Mouse (Mus musculus) MEL-GATA-1-ER (cell line): ENCODE measurements around the gene Ccl8.

ENCODE experiments used
- DNase-seq: peaks from one replicate; pipeline ENCODE4 v3.0.0-alpha.2; 2012; ENCODE audit warnings: low read depth; ENCODE audit errors: extremely low read depth

The Ccl8 gene

DNA sequence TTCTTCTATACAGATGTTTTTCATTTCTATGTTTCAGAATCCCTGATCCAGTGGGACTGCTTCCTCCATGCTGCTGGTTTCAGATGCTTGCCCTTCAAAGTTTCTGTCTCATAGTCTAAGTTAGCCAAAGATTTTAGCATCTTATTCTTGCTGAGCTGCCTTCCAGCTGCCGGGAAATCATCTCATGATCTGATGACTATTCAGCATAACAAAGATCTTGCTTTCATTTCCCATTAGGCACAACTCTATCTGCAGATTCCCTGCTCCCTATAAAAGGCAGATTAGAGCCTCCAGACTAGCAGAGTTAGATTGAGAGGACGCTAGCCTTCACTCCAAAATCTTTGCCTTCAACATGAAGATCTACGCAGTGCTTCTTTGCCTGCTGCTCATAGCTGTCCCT lies at the start of gene Ccl8:
Ccl8 (plus strand) TSS at position 301 of the 400 bp plus-strand sequence.
- no peak for DNase-seq

DNA sequence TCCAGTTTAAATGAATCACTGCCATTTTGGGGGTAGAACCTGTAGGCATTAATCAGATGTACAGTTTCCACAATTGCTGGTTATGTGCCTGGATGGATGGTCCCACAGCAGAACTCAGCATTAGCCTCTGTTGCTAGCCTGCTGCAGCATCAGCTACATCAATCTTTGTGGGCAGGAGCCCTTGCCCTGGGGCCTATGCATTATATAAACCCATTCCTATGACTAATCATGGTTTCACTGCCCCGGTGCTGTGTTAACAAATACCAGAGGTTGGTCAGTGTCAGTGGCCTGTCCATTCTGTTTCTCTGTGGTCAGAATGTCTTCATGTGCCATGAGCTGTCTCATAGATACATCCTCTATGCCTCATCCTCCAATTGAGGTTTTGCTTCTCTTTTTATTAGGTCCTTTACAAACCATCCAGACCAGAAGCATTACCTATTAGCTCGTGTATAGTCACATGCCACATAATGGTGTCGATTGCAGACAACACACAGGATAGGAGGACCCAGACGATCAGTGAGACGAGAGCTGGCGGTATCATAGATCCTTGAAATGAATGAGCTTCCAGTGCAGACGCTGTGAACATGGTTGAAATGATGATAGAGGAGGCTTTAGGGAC lies 47.9 kb upstream of the Ccl8 start:
- DNase-seq, result no peak

DNA sequence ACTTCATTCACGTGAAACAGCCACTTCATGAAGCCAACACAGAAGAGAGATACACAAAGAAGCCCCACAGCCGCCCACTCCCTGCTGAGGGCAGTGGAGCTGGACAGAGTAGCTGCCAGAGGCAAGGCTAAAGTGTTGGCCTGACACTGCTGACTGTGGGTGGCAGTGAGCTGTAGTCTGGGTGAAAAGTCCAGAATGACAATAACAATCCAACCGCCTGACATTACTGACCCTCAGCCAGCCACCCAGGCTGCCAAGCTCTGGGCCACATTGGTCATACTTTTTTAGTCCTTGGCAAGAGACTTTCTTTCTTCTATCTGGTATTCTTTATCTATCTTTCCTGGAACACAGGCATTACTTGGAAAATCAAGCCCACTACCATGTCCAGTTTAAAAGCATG lies 43.9 kb upstream of the Ccl8 start:
- no peak for DNase-seq

DNA sequence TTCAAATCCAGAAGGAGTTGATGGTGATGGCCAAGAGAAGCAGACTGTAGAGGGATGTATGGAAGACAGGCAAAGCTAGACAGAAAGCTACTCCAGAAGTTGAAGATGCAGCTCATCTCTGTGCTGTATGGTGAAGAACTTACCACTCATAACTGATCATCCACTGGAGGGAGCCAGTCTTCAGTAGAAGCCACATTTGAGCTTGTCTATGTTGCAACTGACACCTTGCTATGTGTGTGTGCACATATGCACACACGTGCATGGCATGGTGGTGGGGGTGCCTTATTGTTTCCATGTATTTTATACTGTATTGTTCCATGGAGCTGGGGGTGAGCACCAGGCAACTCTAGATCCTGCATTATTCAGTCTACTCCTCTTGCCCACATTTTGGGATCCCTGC lies 42.6 kb upstream of the Ccl8 start:
- DNase-seq, result no peak

DNA sequence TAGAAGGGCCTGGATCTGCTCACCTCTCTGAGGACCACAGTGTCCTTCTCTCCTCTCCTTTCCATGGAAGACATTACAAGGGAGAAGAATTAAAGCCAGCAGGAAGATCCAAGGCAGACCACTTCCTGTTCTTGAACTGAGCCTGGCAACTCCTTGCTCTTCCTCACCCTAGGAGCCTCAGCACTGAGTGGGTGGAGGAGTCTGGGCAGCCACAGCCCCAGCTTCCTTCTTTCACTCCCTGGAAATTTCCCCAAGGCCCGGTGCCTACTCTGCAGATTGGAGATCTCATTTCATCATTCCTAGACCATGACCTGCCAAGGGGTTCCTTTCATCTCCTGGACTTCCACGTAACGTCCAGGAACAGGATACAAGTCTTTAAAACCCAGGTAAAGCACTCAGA lies 42.0 kb upstream of the Ccl8 start:
- no peak for DNase-seq

DNA sequence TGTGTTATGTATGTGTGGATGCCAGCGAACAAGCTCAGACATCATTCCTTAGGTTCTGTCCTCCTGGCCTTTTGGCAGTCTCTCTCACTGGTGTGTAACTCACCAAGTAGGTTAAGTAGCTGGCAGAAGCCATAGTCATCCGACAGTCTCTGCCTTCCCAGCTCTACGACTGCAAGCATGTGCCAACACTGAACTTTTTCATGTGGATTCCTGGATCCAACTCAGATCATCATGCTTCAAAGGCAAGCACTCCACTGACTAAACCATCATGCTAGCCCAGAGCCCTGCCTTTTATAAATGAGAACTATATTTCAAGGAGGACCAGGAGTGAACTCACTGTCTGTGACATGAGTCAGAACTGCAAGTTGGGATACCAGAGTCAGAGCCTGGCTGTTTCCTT lies 41.3 kb upstream of the Ccl8 start:
- no peak for DNase-seq

DNA sequence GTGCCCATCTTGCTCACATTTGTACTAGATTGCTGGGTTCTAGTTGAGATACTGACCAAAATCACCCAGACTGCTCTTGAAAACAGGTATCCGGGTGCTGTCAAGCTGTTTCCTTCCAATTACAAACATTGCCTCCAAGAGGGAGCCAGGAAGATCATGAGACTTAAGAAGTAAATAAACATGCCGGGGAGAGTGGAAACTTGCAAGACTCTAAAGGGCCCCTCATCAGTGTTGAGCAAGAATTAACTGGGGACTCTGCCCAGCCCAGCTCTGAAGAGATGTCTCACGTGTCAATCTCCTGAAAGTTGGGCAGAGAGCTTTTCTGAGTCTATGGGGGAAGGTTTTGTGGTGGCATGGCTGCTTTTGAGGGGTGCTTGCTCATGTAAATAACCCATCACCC lies 38.0 kb upstream of the Ccl8 start:
- DNase-seq, result no peak

DNA sequence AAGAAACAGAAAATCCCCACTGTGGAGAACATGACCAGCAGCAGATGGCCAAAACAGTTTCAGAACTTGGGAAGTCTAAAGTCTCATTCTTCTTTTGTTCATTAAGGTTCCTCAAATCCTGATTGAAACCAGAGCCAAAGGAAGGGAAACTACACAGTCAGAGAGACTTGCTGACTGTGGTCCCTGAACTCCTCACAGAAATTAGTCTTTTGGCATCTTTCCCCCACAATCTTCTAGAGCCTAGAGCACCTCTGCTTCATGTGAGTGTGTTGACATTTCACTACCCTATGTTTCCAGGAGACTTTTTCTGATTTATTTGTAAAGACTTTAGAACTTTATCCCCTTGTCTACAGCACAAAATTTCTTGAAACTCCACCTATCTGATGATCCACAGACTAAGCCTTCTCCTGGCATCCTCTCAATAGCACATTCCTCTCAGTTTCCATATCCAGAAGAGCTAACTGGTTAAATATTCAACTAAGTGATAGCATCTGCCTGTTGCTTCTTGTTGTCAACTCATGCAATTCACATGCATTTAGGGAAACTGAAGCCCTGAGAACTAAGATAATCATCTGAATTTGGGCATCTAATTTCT lies 36.8 kb upstream of the Ccl8 start:
- DNase-seq, result no peak

DNA sequence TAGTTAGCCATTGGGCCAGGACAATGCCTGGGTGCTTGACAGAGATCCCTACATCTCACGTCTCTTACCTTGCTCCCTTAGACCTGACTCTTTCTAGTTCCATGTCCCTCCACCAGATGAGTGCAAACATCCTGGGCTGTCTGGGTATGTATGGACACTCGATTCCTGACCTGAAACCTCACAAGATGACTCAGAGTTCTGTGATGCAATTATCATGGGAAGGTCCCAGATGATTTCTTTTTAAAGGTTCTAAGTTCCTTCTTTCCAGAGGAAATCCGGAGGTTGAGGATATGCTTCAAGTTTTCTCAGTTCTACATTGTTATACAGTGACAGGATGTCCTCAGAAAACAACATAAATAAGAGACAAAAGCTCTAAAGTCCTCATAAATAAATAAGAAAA lies 34.1 kb upstream of the Ccl8 start:
- DNase-seq, result no peak

DNA sequence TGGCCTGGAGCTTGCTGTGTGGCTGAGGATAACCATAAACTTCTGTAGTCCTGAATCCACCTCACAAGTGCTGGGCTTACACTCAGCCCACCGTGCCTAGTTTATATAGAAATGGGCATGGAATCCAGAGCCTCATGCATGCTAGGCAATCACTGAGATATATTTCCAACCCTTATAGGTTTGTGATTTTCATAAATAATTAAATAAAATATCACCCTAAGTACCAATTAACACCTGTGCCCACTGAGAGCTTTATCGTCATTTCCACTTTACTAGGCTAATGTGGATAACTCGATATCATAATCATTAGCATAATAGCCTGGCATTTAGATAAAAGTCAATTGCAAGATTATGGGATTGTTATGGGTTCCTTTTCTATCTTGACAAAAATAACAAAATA lies 30.6 kb upstream of the Ccl8 start:
- DNase-seq, result no peak

DNA sequence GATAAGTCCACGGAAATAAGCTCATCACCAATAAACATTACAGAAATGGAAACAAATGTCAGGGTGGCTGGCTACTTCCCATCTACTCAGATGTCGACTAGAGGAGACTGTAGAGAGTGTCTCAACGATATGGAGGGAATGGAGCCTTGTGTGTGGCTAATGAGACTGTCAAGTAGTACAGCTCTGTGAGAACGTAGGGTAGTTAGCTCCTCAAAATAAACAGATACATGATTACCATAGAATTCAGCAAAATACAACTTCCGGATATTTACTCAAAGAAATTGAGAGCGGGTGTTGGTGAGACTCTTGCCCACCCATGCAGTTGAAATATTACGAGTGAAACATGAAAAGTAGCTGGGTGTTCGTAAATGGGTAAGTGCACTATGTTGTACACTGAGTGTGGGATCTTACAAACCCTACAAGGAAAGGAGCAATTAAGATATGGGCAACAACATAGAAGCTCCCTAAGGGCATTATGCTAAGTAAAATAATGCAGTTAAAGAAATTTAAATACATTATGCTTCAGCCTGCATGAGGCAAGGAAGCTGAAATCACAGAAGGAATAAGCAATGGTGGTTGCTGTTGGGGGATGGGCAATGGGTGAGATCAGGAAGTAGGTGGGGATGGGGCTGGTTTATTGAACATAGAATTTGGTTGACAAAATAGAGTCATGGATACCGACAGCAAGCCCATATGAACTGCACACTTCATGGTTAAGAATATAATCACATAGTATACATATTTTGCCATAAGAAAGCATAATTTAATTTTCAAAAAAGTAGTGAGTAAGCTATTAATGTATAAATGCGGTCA lies 15.3 kb upstream of the Ccl8 start:
- DNase-seq, result no peak

DNA sequence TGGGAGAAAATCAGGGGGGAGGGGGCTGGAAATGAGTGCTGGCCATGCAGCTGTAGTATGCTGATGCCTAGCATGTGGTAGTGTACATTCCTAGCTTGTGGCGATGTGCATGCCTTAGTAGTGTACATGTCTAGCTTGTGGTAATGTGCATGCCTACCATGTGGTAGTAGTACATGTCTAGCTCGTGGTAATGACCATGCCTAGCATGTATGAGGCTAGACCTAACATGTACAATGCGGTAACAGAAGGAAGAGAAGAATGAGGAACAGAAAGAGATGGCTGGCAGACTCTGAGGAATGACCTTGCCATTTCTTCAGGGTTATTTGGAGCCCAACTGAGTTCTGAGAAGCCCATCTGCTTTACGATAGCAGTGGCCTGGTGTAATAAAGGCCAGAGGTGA lies 13.9 kb upstream of the Ccl8 start:
- no peak for DNase-seq

DNA sequence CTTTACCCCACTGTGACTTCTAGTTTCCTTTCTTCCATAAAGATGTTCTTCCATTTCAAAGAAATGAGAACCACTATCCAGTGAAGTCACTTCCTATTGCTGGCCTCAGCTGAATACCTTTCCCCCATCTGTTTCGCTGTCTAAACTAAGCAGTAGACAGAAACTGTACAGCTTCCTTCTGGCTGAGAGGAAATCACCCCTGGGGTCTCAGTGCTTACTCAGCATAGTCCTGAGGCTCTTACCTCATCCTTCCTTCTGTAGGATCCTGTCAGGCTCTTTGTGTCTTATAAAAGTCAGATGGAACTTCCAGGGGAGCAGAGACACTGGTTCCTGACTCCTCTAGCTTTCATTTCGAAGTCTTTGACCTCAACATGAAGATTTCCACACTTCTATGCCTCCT lies 13.5 kb upstream of the Ccl8 start, which contains the start of gene Ccl12:
Ccl12 (plus strand) TSS at position 317 of the 400 bp plus-strand sequence.
- DNase-seq, result no peak

DNA sequence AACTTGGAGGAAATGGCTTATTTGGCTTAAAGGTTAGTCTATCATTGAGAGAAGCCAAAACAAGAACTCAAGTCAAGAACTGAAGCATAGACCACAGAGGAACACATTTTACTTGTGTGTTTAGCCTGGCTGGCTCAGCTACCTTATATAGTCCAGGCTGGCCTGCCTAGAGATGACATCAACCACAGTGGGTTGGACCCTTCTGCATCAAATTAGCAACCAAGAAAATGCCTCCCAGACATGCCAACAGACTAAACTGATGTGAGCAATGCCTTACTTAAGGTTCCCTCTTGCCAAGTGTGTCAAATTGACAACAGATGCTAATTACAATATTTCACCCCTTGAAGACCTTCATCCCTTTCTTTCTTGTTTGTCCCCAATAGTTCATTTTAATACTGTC lies 5.4 kb upstream of the Ccl8 start:
- no peak for DNase-seq

DNA sequence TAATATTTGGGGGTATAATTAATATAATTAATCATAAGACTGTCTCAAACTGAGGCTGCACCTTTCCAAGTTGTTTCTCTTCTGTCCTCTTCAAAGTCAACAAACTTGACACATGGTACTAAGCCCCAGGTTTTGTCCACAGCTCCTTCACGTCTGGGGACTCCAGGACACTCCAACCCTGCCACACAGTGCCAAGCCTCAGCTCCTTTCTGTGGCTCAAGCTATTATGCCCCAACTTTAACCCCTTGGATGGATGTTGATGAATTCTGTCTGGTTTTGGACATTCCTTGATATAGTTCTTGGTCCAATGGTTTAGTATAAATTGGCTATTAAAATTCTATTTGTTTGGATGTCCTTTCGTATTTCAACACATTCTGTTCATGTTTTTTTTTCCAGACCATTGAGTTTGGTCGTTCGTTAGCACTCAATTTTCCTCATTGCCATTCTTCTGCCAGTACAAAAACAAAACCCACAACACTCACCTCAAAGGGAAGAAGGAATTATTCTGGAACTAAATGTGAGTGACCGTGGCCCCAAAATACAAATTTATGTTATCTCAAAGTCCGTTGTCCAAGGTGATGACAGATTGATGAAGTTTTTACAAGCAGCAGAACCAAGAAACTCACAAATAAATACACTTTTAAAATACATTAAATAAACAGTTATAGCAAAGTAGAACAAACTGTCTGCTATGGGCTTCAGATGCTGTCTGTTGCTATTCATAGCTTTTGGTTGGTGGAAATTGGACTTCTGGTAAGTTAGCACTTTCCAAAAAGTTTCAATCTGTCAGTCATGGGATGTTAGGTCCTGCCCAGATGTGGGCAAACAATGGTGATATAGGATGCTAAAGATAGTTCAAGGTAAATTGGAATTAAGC lies 4.4 kb upstream of the Ccl8 start:
- no peak for DNase-seq

DNA sequence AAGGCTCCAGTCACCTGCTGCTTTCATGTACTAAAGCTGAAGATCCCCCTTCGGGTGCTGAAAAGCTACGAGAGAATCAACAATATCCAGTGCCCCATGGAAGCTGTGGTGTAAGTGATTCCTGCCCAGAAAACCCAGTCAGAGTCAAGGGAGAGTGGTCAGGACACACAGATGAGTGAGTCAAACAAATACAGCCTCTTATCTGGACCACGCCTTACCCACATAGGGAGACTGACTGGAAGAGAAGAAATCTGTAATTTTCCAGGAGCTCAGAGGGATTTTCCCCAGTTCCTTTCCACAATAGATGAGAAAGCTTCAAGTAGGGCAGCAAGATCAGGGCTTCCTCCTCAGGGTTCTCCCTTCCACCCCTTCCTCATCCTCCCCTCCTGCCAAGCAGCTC lies 1.1 kb downstream of the Ccl8 start:
- DNase-seq, result no peak

DNA sequence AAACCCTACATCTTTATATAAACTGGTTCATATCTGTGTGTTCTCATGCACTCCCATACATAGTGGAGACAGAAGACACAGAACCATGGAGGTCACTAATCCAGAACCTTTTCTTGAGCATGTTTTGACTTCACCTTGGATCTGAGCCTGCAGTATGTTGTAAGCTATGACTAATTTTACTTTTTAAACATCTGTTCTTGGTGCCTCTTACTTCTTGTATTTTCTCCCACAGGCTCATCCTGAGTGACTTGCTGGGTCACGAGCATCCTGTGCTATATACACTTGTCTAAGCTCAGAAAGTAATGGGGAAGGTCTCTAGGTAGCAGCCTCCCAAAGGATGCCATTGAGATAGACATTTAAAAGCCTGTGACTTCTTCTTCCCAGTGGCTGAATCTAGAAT lies 18.0 kb downstream of the Ccl8 start:
- no peak for DNase-seq

DNA sequence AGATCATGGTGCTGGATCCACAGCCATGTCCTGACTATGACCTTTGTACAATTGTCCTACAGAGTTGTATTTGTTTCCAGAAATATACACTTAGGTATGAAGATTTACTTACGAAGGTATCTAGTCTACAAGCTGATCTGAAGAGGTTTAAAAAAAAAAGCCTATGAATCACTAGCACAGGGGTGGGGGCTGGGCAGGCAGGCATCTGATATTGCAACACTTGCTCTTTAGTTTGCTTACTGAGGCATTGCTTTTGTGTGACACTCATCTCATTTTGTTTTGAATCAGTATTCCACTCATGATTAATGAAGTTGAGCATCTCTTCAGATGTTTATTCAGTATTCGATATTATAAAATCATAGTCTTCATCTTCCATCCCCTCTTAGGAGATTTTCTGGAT lies 21.2 kb downstream of the Ccl8 start:
- no peak for DNase-seq

DNA sequence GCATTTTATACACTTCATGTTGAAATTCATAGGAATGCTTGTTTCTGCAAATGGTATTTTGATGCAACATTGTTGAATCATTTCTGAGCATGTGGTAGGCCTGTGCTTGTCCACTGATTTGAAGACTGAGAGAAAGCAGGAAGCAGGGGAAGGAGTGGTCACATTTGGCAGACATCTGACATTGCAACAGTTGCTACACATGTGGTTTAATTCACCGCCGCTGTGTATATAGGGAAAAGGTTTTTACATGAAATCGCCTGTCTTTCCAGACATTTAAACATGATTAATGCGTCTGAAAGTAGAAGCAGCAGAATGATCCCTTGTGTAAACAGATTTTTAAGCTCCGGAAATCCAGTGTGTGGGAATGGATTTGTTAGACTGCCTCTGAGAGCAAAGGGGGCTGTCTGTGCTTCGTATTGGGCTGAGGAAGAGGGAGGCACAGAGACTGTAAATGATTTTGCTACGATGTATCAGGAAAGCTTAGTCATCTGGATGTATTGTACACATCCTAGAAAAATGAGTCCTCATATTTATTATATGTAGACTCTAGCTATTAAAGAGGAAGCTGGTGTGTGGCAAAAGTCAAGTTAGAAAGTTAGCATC lies 24.6 kb downstream of the Ccl8 start:
- DNase-seq, result no peak

DNA sequence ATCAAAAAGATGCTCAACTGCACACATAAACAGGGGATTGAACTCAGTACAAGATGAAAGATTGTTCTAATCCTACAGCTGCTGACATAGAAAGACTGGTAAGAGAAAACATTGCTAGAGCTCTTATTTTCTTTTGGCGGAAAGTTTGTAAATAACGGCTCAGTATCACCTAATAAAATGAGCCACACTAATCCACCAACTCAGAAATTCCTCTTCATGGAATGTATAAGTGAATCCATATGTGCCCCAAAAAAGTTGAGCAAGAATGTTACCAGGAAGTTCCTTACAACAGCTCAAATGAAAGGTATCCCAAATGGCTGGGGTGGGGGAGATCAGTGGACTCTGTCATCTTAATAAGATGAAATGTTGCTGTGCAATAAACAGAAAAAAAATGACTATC lies 44.1 kb downstream of the Ccl8 start:
- DNase-seq, result no peak

DNA sequence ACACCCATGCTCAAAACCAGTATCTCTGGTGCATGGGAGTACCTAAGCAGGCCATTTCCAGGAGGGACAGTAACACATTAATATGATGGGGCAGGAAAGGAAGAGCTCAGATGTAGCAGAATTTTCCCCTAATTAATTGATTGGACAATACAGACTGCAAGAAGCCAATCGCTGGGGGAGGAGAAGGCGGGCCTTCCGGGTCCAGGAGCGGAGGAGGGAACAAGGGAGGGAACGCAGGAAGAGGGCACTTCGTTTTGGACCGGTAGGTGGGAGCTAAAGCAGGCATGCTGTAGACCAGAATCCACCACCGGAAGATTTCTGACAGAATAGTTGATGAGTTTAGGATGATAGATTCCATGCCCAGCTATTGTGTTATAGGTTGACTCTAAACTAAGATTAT lies 48.3 kb downstream of the Ccl8 start:
- no peak for DNase-seq
